Mouse (Mus musculus): ENCODE measurements around the gene Mrpl36. TPM values are rescaled to one million over a fixed set of nuclear protein-coding genes. Genes with fewer than 3 reads are reported as not detected.

Gene Mrpl36
- total and polyA plus RNA-seq, 3 experiments: 53.3 to 81.8 (median 57.8) TPM

DNA sequence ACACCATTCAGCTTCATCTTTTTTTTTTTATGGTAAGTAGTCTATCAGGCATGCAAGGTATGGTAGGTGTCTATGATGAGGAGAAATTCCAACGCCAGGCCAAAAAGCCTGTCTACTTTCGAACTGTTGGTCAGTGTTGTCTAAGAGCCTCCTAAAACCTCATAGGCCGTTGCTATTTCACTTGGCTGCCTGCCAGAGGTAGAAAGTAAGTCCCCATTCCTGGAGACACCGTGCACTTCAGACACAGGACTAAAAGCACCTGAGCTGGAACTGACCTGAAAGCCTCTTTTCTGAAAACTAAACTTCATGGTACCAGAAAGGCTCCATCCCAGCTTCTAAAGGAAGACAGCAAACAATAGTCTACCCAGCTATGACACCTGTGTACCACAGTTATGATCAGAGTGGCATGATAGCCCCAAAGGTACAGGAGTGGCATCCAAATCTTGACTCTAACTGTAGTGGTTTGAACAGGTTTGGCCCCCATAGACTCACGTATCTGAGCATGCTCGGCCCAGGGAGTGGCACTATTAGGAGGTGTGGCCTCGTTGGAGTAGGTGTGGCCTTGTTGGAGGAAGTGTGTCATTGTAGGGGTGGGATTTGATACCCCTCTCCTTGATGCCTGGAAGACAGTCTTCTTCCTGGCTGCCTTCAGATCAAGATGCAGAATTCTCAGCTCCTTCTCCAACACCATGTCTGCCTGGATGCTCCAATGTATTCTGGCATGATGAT lies 19.8 kb downstream of the Mrpl36 start:
- WGBS: 75% methylated on average over 7 of the region's 7 CpGs
- H3K27me3 ChIP-seq (ENCODE audit: control insufficient read depth, insufficient read depth, low read length): no peaks in the 10 kb centered on the region
- TF ChIP-seq POLR2A (IDR thresholded peaks at IDR 0.05; ENCODE audit: insufficient read depth, low read depth, low read length) (no peak), EP300 (IDR thresholded peaks at IDR 0.05; ENCODE audit: insufficient read depth, low read depth, low read length) (no peak), CTCF (IDR thresholded peaks at IDR 0.05) (no peak)
- H3K36me3 ChIP-seq (ENCODE audit: control insufficient read depth, insufficient read depth, low read length): no peaks in the 10 kb centered on the region
- no peaks in the 10 kb centered on the region for H3K4me1 ChIP-seq (ENCODE audit: control insufficient read depth, insufficient read depth, low read length)
- H3K27ac ChIP-seq: no peak overlapping the region
- intact Hi-C loops (cut with DNase I): no loop called here
- H3K9ac ChIP-seq (ENCODE audit: low read depth, low read length): no peak overlapping the region
- no peak for DNase-seq
- no peak overlapping the region for H3K4me3 ChIP-seq
- H3K79me2 ChIP-seq (replicated peaks; ENCODE audit: control insufficient read depth, insufficient read depth, low read length): no peaks in the 10 kb centered on the region

DNA sequence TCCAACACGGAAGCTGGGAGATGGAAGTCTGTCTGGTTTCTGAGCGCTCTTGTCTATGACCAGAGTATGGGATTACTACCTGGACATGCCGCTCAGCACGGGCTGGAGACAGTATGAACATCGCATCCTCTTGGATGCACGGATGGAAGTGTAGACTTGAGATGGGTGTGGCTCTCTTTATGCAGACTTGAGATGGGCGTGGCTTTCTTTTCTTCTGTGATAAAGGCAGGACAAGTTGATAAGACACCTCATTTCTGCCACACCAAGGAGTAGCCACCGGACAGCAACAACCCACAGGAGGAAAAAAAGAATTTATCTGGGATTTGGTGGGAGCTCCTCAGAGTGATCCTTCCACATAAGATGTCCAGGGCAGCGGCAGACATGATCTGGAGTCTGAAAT lies 22.4 kb downstream of the Mrpl36 start:
- no peaks in the 10 kb centered on the region for H3K79me2 ChIP-seq (replicated peaks; ENCODE audit: control insufficient read depth, insufficient read depth, low read length)
- WGBS: 80% methylated on average over 9 of the region's 9 CpGs
- no peaks in the 10 kb centered on the region for H3K4me1 ChIP-seq (ENCODE audit: control insufficient read depth, insufficient read depth, low read length)
- intact Hi-C loops (cut with DNase I): loop anchor here (5.0 kb wide), 1 partner anchor 43 kb away; no protein-coding TSS in a partner anchor
- no peak overlapping the region for H3K9ac ChIP-seq (ENCODE audit: low read depth, low read length)
- no peak for TF ChIP-seq CTCF (IDR thresholded peaks at IDR 0.05)
- no peak for TF ChIP-seq EP300 (IDR thresholded peaks at IDR 0.05; ENCODE audit: insufficient read depth, low read depth, low read length)
- TF ChIP-seq POLR2A (IDR thresholded peaks at IDR 0.05; ENCODE audit: insufficient read depth, low read depth, low read length): no peak
- no peaks in the 10 kb centered on the region for H3K36me3 ChIP-seq (ENCODE audit: control insufficient read depth, insufficient read depth, low read length)
- H3K4me3 ChIP-seq: no peak overlapping the region
- H3K27me3 ChIP-seq (ENCODE audit: control insufficient read depth, insufficient read depth, low read length): no peaks in the 10 kb centered on the region
- DNase-seq: no peak
- H3K27ac ChIP-seq: no peak overlapping the region

DNA sequence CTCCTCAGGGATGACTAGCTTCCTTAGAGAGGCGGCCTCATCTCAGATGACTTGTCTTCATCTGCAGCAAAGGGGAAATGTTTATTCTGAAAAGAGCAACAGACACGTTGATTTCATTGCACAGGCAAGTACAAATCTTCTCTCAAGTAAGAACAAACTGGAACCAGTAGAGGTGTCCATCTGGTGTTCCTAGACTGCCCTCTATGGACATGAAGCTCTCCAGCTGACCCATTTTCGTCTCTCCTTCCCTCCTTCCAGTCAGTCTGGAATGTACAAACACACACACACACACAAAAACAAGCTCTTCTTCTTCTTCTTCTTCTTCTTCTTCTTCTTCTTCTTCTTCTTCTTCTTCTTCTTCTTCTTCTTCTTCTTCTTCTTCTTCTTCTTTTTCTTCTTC lies 23.6 kb downstream of the Mrpl36 start:
- H3K4me1 ChIP-seq (ENCODE audit: control insufficient read depth, insufficient read depth, low read length): no peaks in the 10 kb centered on the region
- TF ChIP-seq EP300 (IDR thresholded peaks at IDR 0.05; ENCODE audit: insufficient read depth, low read depth, low read length) (no peak), CTCF (IDR thresholded peaks at IDR 0.05) (peak; percentile 65)

DNA sequence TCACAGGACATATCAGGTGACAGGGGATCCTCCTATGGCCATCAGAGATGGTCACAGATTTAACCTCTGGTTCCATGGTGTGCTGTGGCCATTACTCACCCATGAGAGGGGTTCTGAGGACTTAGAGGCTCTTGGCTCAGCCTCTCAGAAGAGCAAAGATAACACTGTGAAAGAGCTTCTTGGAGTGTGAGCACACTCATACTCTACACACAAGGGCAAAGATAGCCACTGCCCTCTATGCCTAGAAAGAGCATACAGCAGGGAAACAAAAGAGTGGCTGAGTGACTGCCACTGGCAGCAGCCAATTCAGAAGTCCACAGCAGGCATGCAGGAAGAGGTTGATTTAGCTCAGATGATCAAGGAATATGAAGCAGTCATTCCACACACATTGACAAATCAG lies 24.2 kb downstream of the Mrpl36 start:
- Histone ChIP-seq H3K36me3 (ENCODE audit: control insufficient read depth, insufficient read depth, low read length) (no peaks in the 10 kb centered on the region), H3K27ac (no peak overlapping the region), H3K9ac (ENCODE audit: low read depth, low read length) (no peak overlapping the region), H3K4me3 (no peak overlapping the region), H3K79me2 (replicated peaks; ENCODE audit: control insufficient read depth, insufficient read depth, low read length) (no peaks in the 10 kb centered on the region), H3K27me3 (ENCODE audit: control insufficient read depth, insufficient read depth, low read length) (no peaks in the 10 kb centered on the region), H3K4me1 (ENCODE audit: control insufficient read depth, insufficient read depth, low read length) (no peaks in the 10 kb centered on the region)
- TF ChIP-seq POLR2A (IDR thresholded peaks at IDR 0.05; ENCODE audit: insufficient read depth, low read depth, low read length) (no peak), CTCF (IDR thresholded peaks at IDR 0.05) (no peak), EP300 (IDR thresholded peaks at IDR 0.05; ENCODE audit: insufficient read depth, low read depth, low read length) (no peak)
- intact Hi-C loops (cut with DNase I): loop anchor here (1.0 to 5.0 kb wide), 3 partner anchors 45 to 264 kb away; no protein-coding TSS in a partner anchor
- DNase-seq: no peak

More for the DNA sequence above, 23.6 kb downstream of the Mrpl36 start:
- Histone ChIP-seq H3K27ac (no peak overlapping the region), H3K4me3 (no peak overlapping the region), H3K36me3 (ENCODE audit: control insufficient read depth, insufficient read depth, low read length) (no peaks in the 10 kb centered on the region), H3K9ac (ENCODE audit: low read depth, low read length) (no peak overlapping the region), H3K79me2 (replicated peaks; ENCODE audit: control insufficient read depth, insufficient read depth, low read length) (no peaks in the 10 kb centered on the region), H3K27me3 (ENCODE audit: control insufficient read depth, insufficient read depth, low read length) (no peaks in the 10 kb centered on the region)
- 28% methylated on average over 3 of the region's 3 CpGs for WGBS
- no peak for DNase-seq
- intact Hi-C loops (cut with DNase I): loop anchor here (1.0 to 5.0 kb wide), 3 partner anchors 45 to 263 kb away; no protein-coding TSS in a partner anchor

DNA sequence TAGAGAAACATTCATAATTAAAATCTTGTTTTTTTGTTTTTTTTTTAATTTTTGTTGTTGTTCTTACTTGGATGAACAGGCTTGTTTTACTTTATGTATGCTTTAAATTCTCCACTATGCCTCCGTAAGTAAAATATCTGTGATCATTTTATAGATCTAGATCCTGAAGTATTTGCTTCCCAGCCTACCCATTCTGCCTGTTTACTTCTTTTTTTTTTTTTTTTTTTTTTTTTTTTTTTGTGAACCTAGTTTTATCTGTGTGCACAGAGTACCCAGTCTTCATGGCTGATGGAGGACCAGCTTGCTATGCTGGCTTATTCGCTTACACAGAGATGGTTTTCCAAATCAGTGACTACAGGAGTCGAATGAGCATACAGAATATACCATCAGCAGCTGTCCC lies 28.8 kb downstream of the Mrpl36 start:
- TF ChIP-seq EP300 (IDR thresholded peaks at IDR 0.05; ENCODE audit: insufficient read depth, low read depth, low read length) (no peak), CTCF (IDR thresholded peaks at IDR 0.05) (no peak), POLR2A (IDR thresholded peaks at IDR 0.05; ENCODE audit: insufficient read depth, low read depth, low read length) (no peak)
- Histone ChIP-seq H3K79me2 (replicated peaks; ENCODE audit: control insufficient read depth, insufficient read depth, low read length) (no peaks in the 10 kb centered on the region), H3K9ac (ENCODE audit: low read depth, low read length) (no peak overlapping the region), H3K4me3 (no peak overlapping the region), H3K4me1 (ENCODE audit: control insufficient read depth, insufficient read depth, low read length) (no peaks in the 10 kb centered on the region), H3K27me3 (ENCODE audit: control insufficient read depth, insufficient read depth, low read length) (no peaks in the 10 kb centered on the region), H3K36me3 (ENCODE audit: control insufficient read depth, insufficient read depth, low read length) (no peaks in the 10 kb centered on the region), H3K27ac (no peak overlapping the region)
- intact Hi-C loops (cut with DNase I): no loop called here
- no peak for DNase-seq
- 83% methylated on average over 3 of the region's 3 CpGs for WGBS

DNA sequence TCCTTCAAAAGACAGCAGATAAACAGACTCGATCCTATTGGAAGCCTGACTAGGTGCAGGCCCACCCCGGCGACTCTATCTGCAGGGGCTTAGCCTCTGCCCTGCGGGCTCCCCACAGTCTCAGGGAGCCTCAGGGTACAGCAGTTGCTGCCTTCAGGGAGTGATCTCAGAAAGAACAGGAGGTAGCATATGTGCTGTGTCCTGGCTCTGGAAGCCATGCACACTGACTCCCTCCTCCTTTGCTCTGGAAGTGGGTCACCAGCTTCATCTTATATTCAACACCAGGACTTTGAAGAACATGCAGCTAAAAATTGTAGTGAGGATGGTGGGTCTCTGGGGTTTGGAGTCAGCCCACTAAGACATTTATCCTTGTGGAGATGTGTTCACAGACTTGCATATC lies 45.1 kb downstream of the Mrpl36 start:
- DNase-seq: no peak
- no peak for TF ChIP-seq POLR2A (IDR thresholded peaks at IDR 0.05; ENCODE audit: insufficient read depth, low read depth, low read length)
- no peak for TF ChIP-seq CTCF (IDR thresholded peaks at IDR 0.05)
- no peak for TF ChIP-seq EP300 (IDR thresholded peaks at IDR 0.05; ENCODE audit: insufficient read depth, low read depth, low read length)
- Histone ChIP-seq H3K4me1 (ENCODE audit: control insufficient read depth, insufficient read depth, low read length) (no peaks in the 10 kb centered on the region), H3K9ac (ENCODE audit: low read depth, low read length) (no peak overlapping the region), H3K4me3 (no peak overlapping the region), H3K27me3 (ENCODE audit: control insufficient read depth, insufficient read depth, low read length) (no peaks in the 10 kb centered on the region), H3K79me2 (replicated peaks; ENCODE audit: control insufficient read depth, insufficient read depth, low read length) (no peaks in the 10 kb centered on the region), H3K27ac (no peak overlapping the region), H3K36me3 (ENCODE audit: control insufficient read depth, insufficient read depth, low read length) (no peaks in the 10 kb centered on the region)
- intact Hi-C loops (cut with DNase I): no loop called here
- 58% methylated on average over 4 of the region's 4 CpGs for WGBS
